Mouse (Mus musculus): Measurements from ENCODE around the gene Pcbp2.

The Pcbp2 gene

DNA sequence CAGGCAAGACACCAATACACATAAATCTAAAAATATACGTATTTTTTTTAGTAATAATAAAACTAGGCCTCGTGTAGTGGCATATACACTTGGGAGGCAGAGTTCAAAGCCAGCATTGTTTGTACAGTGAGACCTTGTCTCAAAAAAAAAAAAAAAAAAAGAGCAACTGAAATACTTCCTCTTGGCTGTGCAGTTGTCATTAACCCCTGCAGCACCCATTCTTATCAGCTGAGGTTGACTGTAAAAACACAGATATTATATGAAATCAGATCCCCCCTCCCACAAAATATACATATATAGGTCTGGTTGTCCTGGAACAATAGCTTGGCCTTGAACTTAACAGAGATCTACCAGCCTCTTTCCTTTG is 36.1 kb downstream of the Pcbp2 start:
- no peak for DNase-seq (ENCODE audit: low read depth, low spot score)

DNA sequence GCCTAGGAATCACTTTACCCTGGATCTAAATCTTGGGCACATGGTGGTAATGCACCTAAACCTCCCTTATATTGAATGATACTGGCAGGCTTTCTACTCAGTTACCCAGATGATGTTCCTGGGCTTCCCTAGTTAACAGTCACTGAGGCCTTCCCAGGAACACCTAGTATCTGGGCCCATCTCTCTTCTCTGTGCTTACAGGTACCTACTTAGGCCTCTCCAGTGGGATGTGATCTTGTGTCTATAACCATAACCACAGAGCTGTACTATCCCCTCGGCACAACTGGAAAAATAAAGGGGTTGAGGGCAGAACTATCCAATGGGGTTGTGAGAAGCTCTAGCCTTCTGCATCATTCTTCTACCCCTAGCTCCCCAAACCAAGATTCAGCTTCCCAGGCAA is 36.5 kb downstream of the Pcbp2 start:
- DNase-seq (ENCODE audit: low read depth, low spot score): no peak

DNA sequence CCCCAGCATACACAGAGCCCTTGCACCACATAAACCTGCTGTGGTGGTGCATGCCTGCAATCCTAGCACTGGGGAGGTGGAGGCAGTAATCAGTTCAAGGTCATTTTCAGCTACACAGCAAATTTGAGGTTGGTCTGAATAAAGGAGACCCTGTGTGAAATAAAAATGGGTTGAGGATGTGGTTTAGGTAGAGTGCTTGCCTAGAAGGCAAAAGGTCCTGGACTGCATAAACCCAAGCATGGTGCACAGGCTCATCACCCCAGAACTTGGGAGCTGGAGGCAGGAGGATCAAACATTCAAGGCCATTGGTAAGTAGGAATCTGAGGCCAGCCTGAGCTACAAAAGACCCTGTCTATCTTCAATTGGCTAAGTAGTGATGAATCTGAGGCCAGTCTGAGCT is 37.2 kb downstream of the Pcbp2 start:
- no peak for DNase-seq (ENCODE audit: low read depth, low spot score)

DNA sequence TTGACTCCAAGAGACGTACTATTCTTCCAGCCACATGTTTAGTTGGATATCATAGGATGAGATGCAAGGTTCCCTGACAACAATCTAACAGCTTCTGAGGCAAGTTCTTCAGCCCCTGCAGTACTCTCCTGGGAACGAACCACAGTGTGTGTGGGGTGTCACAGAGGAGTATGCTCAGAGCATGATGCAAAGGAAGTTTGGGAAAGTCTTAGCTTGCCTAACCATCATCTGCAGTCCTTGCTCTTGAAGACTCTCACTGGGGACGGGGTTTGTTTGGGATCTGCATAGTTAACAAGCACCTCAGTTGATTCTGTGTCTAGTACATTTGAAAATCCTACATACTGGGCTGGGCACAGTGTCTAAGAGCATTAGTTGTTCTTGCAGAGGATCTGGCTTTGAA is 38.0 kb downstream of the Pcbp2 start:
- DNase-seq (ENCODE audit: low read depth, low spot score): no peak

DNA sequence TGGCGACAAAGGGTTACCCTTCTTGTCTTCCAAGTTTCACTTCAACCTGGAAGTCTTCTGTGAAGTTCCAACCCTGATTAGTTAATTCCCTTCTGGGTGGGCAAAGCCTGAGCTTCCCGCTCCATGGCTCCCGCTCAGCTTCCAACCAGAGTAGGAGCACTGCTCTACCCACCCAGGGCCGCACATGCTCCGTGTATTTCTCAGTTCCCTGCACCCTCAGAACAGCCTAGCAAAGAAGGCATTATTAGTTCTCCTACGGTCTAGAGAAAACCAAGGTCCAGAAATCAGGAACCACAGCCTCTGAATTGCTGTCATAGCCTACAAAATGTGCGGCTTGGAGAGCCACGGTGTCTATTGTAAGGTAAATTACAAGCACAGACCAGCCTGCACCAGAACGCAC is 39.8 kb downstream of the Pcbp2 start:
- DNase-seq (ENCODE audit: low read depth, low spot score): no peak

DNA sequence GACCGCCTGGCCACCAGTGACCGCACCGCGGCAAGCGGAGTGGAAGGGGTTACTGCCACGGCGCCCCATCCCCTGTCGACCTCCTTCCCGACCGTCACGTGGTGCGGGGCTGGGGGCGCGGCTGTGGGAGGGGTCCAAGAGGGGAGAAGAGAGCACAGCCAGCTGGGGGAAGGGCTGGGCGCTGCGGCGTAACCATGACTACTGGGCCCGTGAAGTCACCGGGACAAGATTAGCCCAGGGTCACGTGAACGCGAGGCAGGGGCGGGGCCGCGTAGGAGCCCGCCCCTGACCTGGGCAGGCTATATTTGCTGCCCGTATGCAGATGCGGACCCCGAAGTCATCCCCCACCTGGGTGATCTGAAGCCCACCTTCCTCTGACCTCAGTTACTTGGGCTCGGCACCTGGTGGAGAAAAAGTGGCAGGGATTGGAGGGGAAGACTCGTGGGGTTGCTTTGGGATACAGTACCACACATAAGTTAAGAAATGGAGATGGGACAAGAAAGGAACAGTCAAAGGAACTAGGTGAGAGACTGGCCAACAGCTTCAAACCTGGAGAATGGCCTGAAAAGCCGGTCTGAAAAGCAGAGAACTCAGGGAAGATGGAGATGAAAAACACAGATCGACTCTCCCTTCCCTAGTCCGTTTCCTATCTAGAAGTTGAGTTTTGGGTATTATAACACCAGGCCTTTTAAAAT is 40.4 kb downstream of the Pcbp2 start:
- peak; percentile 98 for DNase-seq (ENCODE audit: low read depth, low spot score)

DNA sequence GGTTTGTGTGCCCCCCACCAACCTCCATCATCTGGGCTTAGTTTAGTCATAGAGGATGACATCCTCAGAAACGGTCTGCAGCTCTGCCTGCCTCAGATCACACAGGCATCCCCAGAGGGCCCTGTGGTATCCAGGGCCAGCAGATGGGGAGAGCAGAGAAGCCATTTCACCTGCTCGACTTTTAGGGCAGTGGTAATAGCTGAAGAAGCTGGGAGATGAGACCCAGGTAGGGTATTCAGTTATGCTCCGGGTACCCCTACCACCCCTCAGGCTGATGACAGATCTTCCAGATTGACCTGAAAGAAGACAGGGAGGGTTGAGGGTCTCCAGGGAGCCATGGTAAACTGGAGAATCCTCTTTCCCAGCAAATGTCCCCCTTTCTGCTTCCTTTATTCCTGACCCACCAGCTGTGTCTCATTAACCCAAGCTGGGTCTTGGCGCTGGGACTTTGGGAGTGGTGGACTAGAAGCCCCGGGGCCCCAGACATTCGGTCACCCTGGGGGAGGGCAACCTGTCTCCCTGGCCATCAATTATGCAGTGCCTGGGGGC is 41.0 kb downstream of the Pcbp2 start:
- DNase-seq (ENCODE audit: low read depth, low spot score): no peak

DNA sequence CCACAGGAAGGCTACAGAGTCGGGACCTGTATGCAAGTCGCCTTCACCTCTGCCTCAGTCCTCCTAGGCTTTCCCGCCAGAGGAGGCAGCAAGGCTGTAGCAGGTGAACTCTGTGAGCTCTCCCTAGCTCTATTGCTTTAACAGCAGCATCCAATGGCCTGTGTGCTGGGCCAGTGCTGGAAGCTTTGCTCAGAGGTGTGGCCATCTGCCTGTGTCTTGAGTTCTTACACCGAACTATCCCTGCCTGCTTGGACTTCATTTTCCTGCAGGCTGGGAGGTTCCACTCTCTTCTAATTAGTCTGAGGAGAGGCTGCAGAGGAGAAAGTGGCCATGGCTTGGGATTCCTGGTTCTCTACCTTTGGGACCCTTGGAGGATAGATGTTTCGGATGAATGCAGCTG is 41.7 kb downstream of the Pcbp2 start:
- DNase-seq (ENCODE audit: low read depth, low spot score): no peak

DNA sequence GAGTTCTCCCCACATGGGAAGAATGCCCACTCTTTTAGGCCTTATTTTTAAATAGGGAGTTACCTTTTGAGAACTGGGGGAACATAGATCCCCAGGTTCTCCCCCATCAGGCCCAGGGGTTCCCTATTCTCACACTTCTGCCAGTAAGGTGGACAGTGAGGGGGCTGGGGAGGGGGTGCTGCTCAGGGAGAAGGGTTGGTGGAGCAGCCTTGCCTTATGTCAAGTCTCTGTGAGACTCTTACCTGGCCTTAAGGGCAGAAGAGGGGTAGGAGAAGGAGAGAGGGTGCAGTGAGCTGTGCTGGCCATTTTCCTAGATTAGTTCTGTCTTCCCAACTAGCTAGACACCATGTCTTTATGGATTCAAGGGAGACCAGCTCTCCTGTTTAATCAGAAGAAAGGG is 42.1 kb downstream of the Pcbp2 start:
- DNase-seq (ENCODE audit: low read depth, low spot score): no peak

DNA sequence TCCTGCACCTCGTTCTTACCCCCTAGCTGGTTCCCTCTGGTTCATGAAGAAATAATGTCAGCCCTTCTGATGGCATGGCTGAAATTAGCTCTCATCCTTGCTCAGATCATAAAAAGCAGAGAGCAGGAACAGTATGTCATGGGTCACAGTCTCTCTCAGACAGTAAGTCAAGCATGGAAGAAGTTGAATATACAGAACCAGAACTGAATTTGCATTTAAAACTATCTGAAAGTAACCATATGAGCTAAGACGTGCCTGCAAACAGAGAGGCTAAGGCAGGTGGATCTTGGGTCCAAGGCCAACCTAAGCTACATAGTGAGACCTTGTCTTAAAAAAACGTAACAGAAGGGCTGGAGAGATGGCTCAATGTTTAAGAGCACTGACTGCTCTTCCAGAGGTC is 42.7 kb downstream of the Pcbp2 start:
- DNase-seq (ENCODE audit: low read depth, low spot score): no peak

DNA sequence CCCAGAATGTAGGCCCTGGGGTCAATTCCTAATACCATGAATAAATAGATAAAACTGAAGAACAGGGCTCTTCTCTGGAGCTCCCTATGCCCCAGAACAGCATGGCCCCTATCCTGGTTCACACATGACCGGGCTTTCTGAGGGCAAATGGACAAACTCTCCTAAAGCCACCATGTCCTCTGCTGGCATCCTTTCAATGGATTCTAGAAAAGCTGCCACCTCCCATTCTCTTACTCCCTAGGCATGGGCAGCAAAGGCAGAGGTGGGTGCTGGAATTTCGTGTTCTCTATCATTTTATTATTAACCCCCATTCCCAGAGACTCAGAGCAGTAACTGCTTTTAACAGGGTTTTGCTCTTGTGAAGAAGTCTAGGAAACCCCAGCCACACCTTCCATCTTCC is 44.9 kb downstream of the Pcbp2 start:
- DNase-seq (ENCODE audit: low read depth, low spot score): no peak

DNA sequence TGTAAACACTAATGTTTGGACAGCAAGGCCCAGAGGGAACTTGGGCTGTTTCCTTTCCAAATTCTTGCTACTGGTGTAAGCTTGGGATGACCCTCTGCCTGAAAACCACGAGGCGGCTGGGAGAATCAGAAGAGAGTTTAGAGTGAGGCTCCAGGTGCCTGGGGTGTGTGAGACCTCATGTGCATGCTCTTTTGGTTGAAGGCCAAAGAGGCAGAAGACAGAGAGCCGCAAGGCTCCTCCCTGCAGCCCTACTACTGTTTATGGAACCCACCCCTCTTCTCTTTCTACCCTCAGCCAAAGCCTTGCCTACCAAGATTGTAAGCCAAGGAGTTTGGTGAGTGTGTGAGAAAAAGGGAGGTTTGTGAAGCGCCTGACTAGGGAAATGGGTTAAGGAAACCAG is 45.5 kb downstream of the Pcbp2 start:
- no peak for DNase-seq (ENCODE audit: low read depth, low spot score)

DNA sequence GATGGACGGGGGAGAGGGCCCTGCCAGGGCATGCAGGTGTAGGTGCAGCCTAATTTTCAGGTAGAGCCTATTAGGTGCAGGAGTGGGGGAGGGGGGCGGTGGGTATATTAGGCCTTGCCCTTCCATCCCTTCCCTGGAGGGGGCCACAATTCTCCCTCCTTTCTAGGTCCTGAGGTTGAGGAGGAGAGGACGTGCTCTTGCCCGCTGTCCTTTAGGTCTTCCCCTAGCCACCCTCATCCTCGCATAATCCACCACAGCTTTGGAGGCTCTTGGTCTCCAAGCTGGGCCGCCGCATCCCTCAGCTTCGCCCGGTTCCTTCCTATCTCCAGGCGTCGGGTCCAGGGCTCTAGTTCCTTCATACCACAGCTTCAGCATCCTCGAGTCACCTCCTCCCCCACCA is 46.0 kb downstream of the Pcbp2 start:
- peak; percentile 58 for DNase-seq (ENCODE audit: low read depth, low spot score)

DNA sequence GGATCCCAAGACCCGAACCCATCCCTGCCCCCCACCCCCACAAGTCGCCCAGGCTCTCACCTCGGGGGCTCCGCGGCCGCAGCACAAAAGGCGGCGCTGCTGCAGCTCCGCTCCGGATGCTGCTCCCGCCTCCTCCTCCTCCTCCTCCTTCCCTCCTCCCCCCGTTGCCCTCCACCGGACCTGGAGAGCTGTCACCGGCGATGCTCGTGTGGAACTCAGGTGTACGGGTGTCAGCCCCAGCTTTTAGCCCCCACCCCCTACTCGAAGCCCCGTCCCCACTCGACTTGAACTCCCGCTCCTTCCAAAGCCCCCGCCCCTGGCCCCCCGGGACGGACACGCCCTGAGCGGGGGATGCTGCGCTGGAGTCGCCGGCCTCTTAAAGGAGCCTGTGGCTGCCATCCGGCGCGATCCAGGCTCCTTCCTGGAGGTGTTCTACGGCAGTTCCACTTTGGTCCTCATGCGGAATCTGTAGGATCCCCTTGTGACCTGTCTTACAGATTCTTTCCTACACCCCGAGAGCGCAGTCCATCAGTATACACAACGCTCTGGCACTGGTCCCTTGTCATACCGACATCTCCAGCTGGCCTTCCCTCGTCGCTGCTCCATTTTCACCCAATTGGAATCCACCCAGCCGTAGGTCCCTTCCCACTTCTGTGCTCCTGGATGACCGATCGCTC is 46.5 kb downstream of the Pcbp2 start, which contains the start of gene Map3k12:
Gene Map3k12, minus strand, starts transcription at position 337 of the 677 bp plus-strand sequence.
- peak; percentile 65 for DNase-seq (ENCODE audit: low read depth, low spot score)

DNA sequence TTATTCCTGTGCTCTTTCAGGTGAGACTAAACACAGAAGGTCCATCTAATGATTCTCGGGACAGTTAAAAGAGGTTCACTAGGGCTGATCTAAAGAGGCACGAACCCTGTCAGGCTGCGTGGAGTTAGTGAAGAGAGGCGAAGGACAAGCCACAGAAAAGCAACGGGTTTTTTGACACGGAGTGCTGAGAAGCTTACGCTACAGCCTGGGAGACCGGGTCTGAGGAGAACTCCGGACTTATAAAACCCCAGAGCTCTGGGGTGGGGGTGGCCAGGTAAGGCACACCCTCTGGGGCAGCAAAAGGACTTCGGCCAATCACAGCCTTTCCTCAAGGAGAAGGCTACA is 47.3 kb downstream of the Pcbp2 start:
- DNase-seq (ENCODE audit: low read depth, low spot score): no peak

DNA sequence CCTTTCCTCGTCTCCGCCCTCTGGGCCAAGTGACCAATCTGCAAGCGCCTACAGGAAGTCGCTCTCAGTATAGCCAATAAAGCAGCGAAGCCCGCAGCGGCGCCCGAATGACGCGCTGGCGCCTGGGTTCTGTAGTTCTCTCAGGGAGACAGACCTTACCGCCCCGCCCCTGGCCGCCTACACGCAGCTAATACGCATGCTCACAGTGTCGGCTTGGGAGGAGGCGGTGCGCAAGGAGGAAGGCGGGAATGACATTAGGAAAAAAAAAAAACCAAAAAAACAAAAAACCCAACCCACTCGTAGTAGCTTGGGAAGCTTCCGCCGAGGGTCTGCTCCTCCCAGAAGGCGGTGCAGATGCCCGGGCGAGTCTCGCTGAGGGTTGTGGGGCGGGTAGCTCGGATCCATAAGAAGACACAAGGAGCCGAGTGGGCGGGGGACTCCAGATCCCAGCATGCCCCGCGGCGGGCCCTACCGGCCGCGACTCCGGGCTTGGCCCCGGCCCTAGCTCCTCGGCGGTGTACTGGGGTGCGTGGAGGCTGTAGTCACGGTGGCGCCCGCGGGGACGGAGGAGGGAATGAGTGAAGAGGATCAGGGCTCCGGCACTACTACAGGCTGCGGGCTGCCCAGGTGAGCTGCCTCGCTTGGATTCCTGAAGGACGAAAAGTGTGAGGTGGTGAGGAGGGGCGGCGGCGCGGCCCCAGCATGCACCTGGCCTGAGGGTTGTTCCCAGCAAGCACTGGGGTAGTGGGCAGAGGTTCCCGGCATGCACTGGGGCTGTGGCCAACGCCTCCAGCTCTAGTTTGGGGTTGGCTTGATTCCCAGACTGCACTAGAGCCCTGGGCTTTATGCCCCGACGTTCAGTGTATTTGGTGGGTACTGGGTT is 47.9 kb downstream of the Pcbp2 start, which contains the start of gene Tarbp2:
Gene Tarbp2, plus strand, starts transcription at position 217 of the 883 bp plus-strand sequence.
- peak; percentile 100 for DNase-seq (ENCODE audit: low read depth, low spot score)

DNA sequence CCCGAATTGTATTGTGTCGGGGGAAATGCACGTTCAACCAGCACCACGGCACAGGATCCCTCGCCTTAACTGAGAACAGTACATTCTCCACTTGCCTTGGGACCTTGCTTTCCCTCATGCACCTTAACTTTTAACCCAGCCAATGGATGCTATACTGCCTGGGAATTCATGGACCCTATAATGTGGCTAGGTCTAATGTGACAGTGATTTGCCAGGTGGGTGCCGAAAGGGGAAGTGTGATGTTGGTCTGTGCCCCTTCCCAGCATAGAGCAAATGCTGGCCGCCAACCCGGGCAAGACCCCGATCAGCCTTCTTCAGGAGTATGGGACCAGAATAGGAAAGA is 48.5 kb downstream of the Pcbp2 start:
- DNase-seq (ENCODE audit: low read depth, low spot score): no peak

DNA sequence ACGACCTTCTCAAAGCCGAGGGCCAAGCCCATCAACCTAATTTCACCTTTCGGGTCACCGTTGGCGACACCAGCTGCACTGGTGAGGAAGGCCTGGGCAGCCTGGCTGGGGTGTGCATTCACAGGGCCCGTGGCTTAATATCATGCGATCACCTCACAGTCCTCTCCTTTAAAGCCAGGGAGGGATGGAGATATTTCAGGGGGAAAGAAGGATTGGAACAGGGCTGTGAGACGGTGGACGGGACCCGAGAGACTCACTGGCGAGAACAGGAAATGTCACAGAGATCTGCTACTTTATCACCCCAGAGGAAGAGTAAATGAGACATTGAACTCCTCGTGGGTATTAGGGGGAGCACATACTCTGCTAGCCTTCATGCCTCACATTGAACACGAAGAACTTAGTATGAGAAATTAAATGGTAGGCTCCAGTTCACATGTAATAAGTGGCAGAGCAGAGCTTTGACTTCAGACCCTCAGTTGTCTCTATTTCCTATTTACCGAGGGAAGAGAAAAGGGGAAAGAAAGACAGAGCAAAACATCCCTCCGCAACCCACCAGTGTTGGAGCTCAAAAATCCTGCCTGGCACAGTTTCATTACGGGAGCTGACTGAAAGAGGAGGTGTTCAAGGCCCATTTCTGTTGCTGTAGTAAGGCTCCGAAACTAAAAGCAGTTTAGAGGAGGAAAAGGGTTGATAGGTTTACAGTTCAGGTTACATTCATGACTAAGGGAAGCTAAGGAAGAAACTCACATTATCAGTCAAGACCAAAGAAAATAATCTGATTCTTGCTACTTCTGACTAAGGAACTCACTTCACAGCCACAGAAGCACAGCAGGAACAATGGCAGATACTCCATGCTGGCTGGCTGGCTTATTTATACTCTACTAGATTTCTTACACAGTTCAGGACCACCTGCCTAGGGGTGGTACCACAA is 49.1 kb downstream of the Pcbp2 start:
- no peak for DNase-seq (ENCODE audit: low read depth, low spot score)

DNA sequence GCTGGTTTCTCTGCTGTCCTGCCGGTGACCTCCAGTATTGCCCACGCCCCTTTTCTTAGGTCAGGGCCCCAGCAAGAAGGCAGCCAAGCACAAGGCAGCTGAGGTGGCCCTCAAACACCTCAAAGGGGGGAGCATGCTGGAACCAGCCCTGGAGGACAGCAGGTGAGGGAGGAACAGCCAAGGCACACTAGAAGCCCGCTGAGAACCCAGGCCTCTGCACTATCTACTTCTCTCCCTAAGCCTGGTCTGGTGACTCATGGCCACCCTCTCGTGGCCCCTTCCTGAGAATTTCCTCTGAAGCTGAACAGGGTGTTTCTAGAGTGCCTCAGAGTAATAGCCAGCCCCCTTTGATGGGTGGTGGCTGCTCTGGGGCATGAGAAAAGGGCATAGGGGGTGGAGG is 50.1 kb downstream of the Pcbp2 start:
- no peak for DNase-seq (ENCODE audit: low read depth, low spot score)

DNA sequence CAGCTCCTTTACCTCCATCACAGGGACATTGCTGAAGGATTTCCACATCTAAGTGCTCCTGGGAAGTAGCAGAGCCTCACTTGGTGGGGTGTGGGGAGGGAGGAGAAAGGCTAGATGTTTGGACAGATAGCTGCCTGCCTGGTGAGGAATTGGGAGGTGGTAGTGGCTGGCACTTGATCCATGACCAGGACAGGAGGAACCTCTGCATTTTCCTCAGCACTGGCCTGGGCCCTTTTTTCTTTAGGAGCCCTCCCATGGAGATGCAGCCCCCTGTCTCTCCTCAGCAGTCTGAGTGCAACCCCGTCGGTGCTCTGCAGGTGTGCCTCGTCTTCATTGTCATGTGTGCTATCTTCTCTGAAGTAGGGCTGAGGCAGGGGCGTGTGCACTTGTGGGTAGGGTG is 51.1 kb downstream of the Pcbp2 start:
- DNase-seq (ENCODE audit: low read depth, low spot score): no peak

DNA sequence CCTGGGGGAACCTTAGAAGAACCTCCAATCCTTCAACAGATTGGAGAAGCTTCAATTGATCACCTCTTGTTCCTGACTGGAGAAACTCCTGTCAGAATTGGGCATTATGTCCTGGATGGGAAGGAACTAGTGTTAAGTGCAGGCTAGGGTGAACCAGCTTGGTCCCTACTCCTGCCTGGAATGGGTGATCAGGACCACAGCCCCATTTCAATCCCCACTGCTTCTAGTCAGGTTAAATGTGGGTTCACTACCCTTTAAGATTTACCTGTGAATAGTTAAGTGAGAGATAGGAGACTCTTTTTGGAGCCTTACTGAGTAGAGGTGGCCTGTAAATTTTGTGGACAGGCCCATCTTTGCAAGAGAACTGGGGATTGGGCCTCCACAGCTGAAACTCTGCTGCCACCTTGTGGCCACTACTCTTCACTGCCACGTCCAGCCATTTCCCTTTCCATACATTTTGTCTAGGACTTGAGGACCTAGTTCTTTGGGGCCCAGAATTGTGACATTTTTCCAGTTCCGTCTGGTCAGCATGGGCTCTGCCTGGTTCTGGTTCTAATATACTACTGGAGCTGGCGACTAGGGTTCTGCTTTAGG is 54.6 kb downstream of the Pcbp2 start, which contains the start of gene Npff:
Gene Npff, minus strand, starts transcription at position 51 of the 594 bp plus-strand sequence.
- DNase-seq (ENCODE audit: low read depth, low spot score): peak; percentile 76
